Mouse (Mus musculus) embryonic stem cell, embryonic (primary cell): ENCODE results near the gene Arel1.

ENCODE experiments used
- CTCF ChIA-PET, 4 experiments: fragments of 300-600 bp in 2 of 4; fragments of 350-600 bp in 2 of 4; sonication (Branson Sonifier 250); formaldehyde crosslinking; loops; one replicate each; lab custom pipeline; 2022; ENCODE audit warnings: inconsistent platforms in 2 of 4; lab: Charles Lee
- POLR2A ChIA-PET, 4 experiments: fragments of 300-600 bp in 2 of 4; fragments of 350-600 bp in 2 of 4; sonication (Branson Sonifier 250); formaldehyde crosslinking; loops; one replicate each; lab custom pipeline; 2022; ENCODE audit warnings: antibody characterized with exemption in 4 of 4, inconsistent platforms in 1 of 4; lab: Charles Lee

The Arel1 gene

DNA sequence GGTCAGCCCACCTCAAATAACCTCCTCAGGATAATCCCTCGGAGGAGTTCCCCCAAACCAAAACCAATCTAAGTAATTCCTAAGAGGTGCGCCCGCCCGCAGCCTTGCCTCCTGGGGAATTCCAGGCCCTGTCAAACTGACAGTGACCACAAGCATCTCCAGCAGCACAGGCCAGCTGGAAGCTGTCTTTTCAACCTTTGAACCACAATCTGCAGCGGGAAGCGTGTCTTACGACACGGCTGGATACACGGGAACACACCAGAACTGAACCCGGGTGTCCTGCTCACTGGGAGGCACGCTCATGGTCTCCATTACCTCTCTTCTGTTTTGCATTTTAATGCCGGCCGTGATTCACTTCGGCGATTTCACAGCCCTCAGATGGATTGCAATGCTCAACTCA lies 80.4 kb downstream of the Arel1 start:
- ChIA-PET CTCF (interaction anchor here in 3 of 4 experiments (0.6 to 2.3 kb wide), 6 partner anchors 14 to 106 kb away, joined by 3 to 27 read pairs (median 6); partner anchors contain the start of gene Ltbp2 (in 3 of the 3)), POLR2A (interaction anchor here in 2 of 4 experiments (0.6 to 2.8 kb wide), 4 partner anchors 8 to 362 kb away, joined by 3 to 9 read pairs (median 4); partner anchors contain the start of gene Ltbp2 (in 1 of the 2))

- POLR2A ChIA-PET: interaction anchor here in 2 of 4 experiments (0.6 kb wide), 2 partner anchors 53 to 178 kb away, joined by 3 to 5 read pairs; no protein-coding TSS in a partner anchor
- CTCF ChIA-PET: interaction anchor here in 1 of 4 experiments (0.6 to 2.3 kb wide), 2 partner anchors 9 to 10 kb away, joined by 3 to 7 read pairs; partner anchors contain the start of gene Ltbp2
Observed at GRCm38 (mm10) chr12:84885107-84885876, 85.4 kb downstream of the Arel1 start.

- ChIA-PET CTCF (interaction anchor here in 1 of 4 experiments (2.3 kb wide), 1 partner anchor 8 kb away, joined by 7 read pairs; the partner anchor contains the start of gene Ltbp2), POLR2A (no interaction called here)
Observed at GRCm38 (mm10) chr12:84884423-84885076, 86.2 kb downstream of the Arel1 start.

- ChIA-PET CTCF (no interaction called here), POLR2A (interaction anchor here in 1 of 4 experiments (0.6 kb wide), 1 partner anchor 577 kb away, joined by 4 read pairs; no protein-coding TSS in a partner anchor)
Observed at GRCm38 (mm10) chr12:84882796-84883195, 87.9 kb downstream of the Arel1 start.

DNA sequence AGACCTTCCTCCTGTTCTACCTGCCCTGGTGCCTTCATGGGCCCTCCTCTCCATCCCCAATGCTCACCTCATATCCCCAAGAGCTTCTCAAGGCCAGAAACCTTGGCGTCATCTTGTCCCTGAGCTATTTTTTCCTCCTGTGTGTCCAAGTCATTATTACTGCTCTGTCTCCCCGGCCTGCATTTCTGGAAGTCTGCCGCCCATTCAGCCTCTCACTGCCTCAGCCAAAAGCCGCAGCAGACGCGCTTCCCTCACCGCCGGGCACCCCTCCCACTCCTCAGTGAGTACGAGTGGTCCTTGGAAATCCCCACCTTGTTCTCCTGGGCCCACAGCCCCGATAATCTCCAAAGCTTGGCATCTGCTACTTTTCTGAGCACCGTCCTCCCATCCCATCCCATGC lies 90.6 kb downstream of the Arel1 start:
- POLR2A ChIA-PET: interaction anchor here in 1 of 4 experiments (1.1 kb wide), 1 partner anchor 12 kb away, joined by 4 read pairs; no protein-coding TSS in a partner anchor
- CTCF ChIA-PET: no interaction called here

- CTCF ChIA-PET: interaction anchor here (0.5 to 3.4 kb wide), 103 partner anchors 9 to 810 kb away, joined by 3 to 45 read pairs (median 4); partner anchors contain the start of genes Arel1 (in 3 of the 4), Fcf1 (in 3 of the 4), Isca2 (in 2 of the 4) and Npc2 (in 2 of the 4)
- POLR2A ChIA-PET: interaction anchor here in 3 of 4 experiments (0.5 to 3.0 kb wide), 20 partner anchors 9 to 264 kb away, joined by 3 to 17 read pairs (median 4); partner anchors contain the start of genes Ylpm1 (in 2 of the 3), Isca2 (in 1 of the 3) and Npc2 (in 1 of the 3)
Observed at GRCm38 (mm10) chr12:84876481-84877121, 94.1 kb downstream of the Arel1 start, which contains the start of gene Ltbp2. TSS of gene Ltbp2 (minus strand) at chr12:84876532.

DNA sequence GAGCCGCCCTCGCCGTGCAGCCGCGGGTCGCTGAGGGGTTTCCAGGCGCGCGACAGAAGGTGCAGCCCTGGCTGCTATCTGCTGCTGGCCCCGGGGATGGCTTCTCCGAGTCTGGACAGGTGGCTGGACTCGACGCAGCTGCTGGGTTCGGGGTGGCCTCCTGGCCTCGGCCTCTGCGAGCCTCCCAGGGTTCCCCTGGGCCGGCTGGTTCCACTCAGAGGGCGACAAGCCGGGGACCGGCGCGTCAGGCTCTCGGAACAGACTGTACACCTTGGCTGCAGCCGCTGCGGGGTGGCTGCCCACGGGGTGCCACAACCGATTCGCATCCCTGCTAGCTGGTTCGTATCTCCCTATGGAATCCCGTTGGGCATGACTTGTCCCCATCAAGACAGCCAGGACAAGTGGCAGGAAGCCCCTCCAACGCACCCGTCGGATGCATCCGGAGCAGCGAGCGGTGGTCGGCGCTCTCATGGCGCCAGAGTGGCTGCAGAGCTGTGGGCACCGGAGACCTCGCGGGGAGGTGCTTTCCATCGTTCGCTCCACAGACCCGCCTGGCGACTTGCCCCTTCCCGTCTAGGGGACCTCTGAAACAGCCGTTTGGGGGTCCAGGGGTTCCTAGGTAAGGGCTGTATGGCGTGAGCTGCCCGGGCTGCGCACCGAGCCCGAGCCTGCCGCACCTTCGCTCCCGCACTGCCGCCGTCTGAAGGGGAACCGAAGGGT lies 94.8 kb downstream of the Arel1 start:
- CTCF ChIA-PET: interaction anchor here (0.5 to 3.4 kb wide), 92 partner anchors 9 to 811 kb away, joined by 3 to 45 read pairs (median 4); partner anchors contain the start of genes Arel1 (in 3 of the 4), Fcf1 (in 3 of the 4), Isca2 (in 2 of the 4) and Npc2 (in 2 of the 4)

DNA sequence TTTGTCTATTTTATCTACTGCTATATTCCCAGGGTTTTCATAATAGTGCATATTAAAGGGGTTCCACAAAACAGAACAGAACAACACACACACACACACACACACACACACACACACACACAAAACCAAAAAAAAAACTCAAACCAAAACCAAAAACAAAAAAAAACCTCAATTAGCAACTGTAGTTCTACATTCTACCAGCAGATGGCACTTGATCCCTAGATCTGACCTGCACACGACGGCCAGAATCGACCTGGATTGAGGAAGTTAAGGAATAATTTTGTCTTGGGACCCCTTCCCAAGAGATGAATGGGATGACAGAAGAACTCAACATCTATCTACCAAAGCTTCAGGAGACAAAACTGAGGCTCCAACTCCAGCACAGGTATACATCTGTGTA lies 97.3 kb downstream of the Arel1 start:
- CTCF ChIA-PET: interaction anchor here in 2 of 4 experiments (0.6 to 1.6 kb wide), 3 partner anchors 15 to 432 kb away, joined by 3 to 5 read pairs (median 3); no protein-coding TSS in a partner anchor
- POLR2A ChIA-PET: interaction anchor here in 2 of 4 experiments (0.6 to 1.3 kb wide), 4 partner anchors 93 to 231 kb away, joined by 3 to 7 read pairs (median 3); partner anchors contain the start of genes Arel1 (in 1 of the 2) and Fcf1 (in 1 of the 2)

More for the DNA sequence above, 94.8 kb downstream of the Arel1 start:
- POLR2A ChIA-PET: interaction anchor here in 3 of 4 experiments (0.5 to 3.0 kb wide), 20 partner anchors 9 to 265 kb away, joined by 3 to 17 read pairs (median 4); partner anchors contain the start of genes Isca2 (in 1 of the 3), Npc2 (in 1 of the 3) and Ylpm1 (in 1 of the 3)

GRCm38 (mm10) chr12:84872310-84872709 lies 98.4 kb downstream of the Arel1 start:
- ChIA-PET CTCF (interaction anchor here in 2 of 4 experiments (0.6 to 1.6 kb wide), 5 partner anchors 14 to 433 kb away, joined by 3 to 5 read pairs (median 3); no protein-coding TSS in a partner anchor), POLR2A (no interaction called here)
